Mouse (Mus musculus) limb, embryonic 10.5 days (tissue): ENCODE data around the gene Sgpp1. TPM values are rescaled to one million over a fixed set of nuclear protein-coding genes. Genes with fewer than 3 reads are reported as not detected.

Experiments
- DNase-seq: peaks from one replicate; pipeline ENCODE4 v3.0.0-alpha.2; 2017; ENCODE audit warnings: low spot score
- H3K27ac ChIP-seq: fragments of 300-500 bp; sonication (generic); 2 replicates; pipeline ENCODE4 v1.5.1; 2016; ENCODE audit warnings: mild to moderate bottlenecking
- H3K27me3 ChIP-seq: fragments of 300-500 bp; sonication (generic); 2 replicates; pipeline ENCODE4 v1.6.1; 2016; ENCODE audit warnings: low read depth, mild to moderate bottlenecking; ENCODE audit not compliant: poor library complexity, severe bottlenecking
- H3K36me3 ChIP-seq: fragments of 300-500 bp; sonication (generic); 2 replicates; pipeline ENCODE4 v1.6.1; 2016; ENCODE audit warnings: mild to moderate bottlenecking, moderate library complexity
- H3K4me1 ChIP-seq: fragments of 300-500 bp; sonication (generic); 2 replicates; pipeline ENCODE4 v1.6.1; 2016
- H3K4me3 ChIP-seq: fragments of 300-500 bp; sonication (generic); 2 replicates; pipeline ENCODE4 v1.5.1; 2016; ENCODE audit warnings: mild to moderate bottlenecking, moderate library complexity
- H3K9me3 ChIP-seq: fragments of 300-500 bp; sonication (generic); replicated peaks from 2 replicates; pipeline ENCODE4 v1.6.1; 2016; ENCODE audit warnings: mild to moderate bottlenecking
- WGBS: fragments of 180-500 bp; shearing (Covaris S2); methylation state at CpG from one replicate; pipeline ENCODE4 v1.1.7; 2016; 5-methylcytosine and 5-hydroxymethylcytosine counted together
- polyA plus RNA-seq: library from polyadenylated mRNA; unstranded; fragments of >200 nt; fragmentation: Nextera tagmentation; extraction: Ambion mirVana; gene quantifications from 2 replicates; pipeline ENCODE4 v1.2.1, GENCODE M21; 2016

The Sgpp1 gene
- polyA plus RNA-seq, 1 experiment from 2014 or later: 6.7 TPM

GRCm38 (mm10) chr12:75670611-75671010 is 64.9 kb downstream of the Sgpp1 start:
- peak overlapping the region; percentile 85 for H3K27ac ChIP-seq
- WGBS: 87% methylated on average over 6 of the region's 6 CpGs
- no peak for DNase-seq
- no peaks in the 10 kb centered on the region for H3K9me3 ChIP-seq
- no peaks in the 10 kb centered on the region for H3K27me3 ChIP-seq
- H3K4me3 ChIP-seq: peak overlapping the region; percentile 70
- no peaks in the 10 kb centered on the region for H3K36me3 ChIP-seq
- peaks cover 17% of the 10 kb centered on the region for H3K4me1 ChIP-seq

GRCm38 (mm10) chr12:75669258-75670106 is 66.0 kb downstream of the Sgpp1 start, which contains the start of gene Wdr89:
TSS of gene Wdr89 (minus strand) at chr12:75669537.
- no peaks in the 10 kb centered on the region for H3K27me3 ChIP-seq
- DNase-seq: peak; percentile 99
- peak within 1 kb of the TSS; percentile 90 for H3K27ac ChIP-seq
- H3K4me1 ChIP-seq: peaks cover 19% of the 10 kb centered on the region
- WGBS: under 1% methylated on average over 55 of the region's 55 CpGs
- H3K4me3 ChIP-seq: peak within 1 kb of the TSS; percentile 70
- no peaks in the 10 kb centered on the region for H3K9me3 ChIP-seq
- H3K36me3 ChIP-seq: no peaks in the 10 kb centered on the region

GRCm38 (mm10) chr12:75668916-75669257 is 66.6 kb downstream of the Sgpp1 start:
- no peak for DNase-seq
- Histone ChIP-seq H3K9me3 (no peaks in the 10 kb centered on the region), H3K27ac (peak overlapping the region; percentile 90), H3K4me3 (peak overlapping the region; percentile 70), H3K27me3 (no peaks in the 10 kb centered on the region), H3K36me3 (no peaks in the 10 kb centered on the region), H3K4me1 (peaks cover 24% of the 10 kb centered on the region)
- WGBS: 3% methylated on average over 9 of the region's 9 CpGs

- Histone ChIP-seq H3K4me3 (peak overlapping the region; percentile 70; the same call in 1 of the 2 replicates), H3K27me3 (no peaks in the 10 kb centered on the region)
Observed at GRCm38 (mm10) chr12:75668221-75668620, 67.3 kb downstream of the Sgpp1 start.

GRCm38 (mm10) chr12:75666939-75667338 is 68.6 kb downstream of the Sgpp1 start:
- Histone ChIP-seq H3K27me3 (no peaks in the 10 kb centered on the region), H3K27ac (no peak overlapping the region), H3K36me3 (no peaks in the 10 kb centered on the region), H3K4me1 (peaks cover 32% of the 10 kb centered on the region), H3K4me3 (no peak overlapping the region), H3K9me3 (no peaks in the 10 kb centered on the region)
- no peak for DNase-seq

More at GRCm38 (mm10) chr12:75668221-75668620, 67.3 kb downstream of the Sgpp1 start:
- Histone ChIP-seq H3K9me3 (no peaks in the 10 kb centered on the region), H3K27ac (no peak overlapping the region), H3K4me1 (peaks cover 29% of the 10 kb centered on the region), H3K36me3 (no peaks in the 10 kb centered on the region)
- DNase-seq: no peak
- 88% methylated on average over 2 of the region's 2 CpGs for WGBS

- 24% methylated on average over 6 of the region's 6 CpGs for WGBS
- H3K4me3 ChIP-seq: no peak overlapping the region
- H3K27me3 ChIP-seq: no peaks in the 10 kb centered on the region
- no peak overlapping the region; the same call in 1 of the 2 replicates for H3K27ac ChIP-seq
- peaks cover 22% of the 10 kb centered on the region for H3K4me1 ChIP-seq
- no peak for DNase-seq
- no peaks in the 10 kb centered on the region for H3K9me3 ChIP-seq
- no peaks in the 10 kb centered on the region for H3K36me3 ChIP-seq
Observed at GRCm38 (mm10) chr12:75664516-75664810, 71.1 kb downstream of the Sgpp1 start.

Other genes starting within 250 kb of the Sgpp1 start
- 12.6 and 12.7 TPM in 2 replicates for gene Ppp2r5e, start 139.5 kb downstream of the Sgpp1 start, polyA plus RNA-seq
- 15.2 and 17.5 TPM in 2 replicates for gene Wdr89, start 66.2 kb downstream of the Sgpp1 start, polyA plus RNA-seq
- 89.8 and 113 TPM in 2 replicates for gene Syne2, start 82.4 kb upstream of the Sgpp1 start, polyA plus RNA-seq